Mouse (Mus musculus): ENCODE measurements around the gene Bud31.
"Not testable (repeated sequence)": the region's sequence is repeated elsewhere in the genome, so short reads cannot be mapped to it uniquely, and the experiment has no call there.

The Bud31 gene

DNA sequence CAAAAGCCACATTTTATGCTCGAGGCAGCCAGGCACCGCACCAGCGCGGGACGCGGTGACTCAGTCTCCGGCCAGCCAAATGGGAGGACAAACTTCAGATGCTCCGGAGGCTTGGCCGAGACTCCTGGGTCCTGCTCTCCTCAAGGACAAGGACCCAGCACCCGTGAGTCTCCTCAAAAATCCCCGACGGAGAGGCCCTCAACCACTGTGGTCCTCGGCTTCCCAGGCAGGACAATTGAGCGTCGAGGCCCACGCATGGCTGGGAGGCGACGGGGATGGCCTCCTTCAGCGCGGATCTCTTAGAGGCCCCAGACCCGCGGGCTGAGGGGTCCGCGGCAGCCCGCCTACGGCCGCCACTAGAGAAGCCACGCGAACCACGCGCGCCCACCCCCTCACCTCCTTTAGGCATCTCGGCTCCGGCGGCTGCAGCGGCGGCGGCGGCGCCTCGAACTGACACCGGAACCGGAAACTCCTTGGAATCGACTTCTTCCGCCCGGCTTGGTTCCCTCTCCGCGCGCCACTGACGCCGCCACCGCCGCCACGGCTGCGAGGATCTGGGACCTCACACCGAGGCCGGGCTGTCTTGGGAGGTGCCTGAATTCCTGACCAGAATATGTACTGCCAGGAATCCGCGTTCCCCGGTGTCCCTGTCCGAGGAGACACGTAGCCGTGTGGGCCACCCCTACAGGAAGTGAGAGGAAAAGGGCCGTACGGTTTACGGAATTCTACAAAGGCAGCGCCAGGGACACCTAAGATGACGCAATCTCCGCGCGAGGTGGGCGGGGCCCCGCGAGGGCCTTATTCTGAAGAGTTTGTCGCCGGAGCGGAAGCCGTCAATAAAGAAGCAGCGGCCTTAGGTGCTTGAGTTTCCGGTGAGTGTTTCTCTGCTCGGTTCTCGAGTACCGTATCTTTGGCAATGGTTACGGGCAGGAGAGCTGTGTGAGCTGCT, at the start of gene Bud31, which contains the start of gene Pdap1:
TSS of gene Bud31 (plus strand) at position 792 of the 949 bp plus-strand sequence.
TSS of gene Pdap1 (minus strand) at position 668 of the 949 bp plus-strand sequence.
- DNase-seq = peak; percentile 95

- no peak for DNase-seq
These were observed 44.0 kb upstream of the Bud31 start for GRCm38 (mm10) chr5:145096195-145096594.

- DNase-seq = no peak
These were observed 41.8 kb upstream of the Bud31 start for GRCm38 (mm10) chr5:145098340-145098821.

DNA sequence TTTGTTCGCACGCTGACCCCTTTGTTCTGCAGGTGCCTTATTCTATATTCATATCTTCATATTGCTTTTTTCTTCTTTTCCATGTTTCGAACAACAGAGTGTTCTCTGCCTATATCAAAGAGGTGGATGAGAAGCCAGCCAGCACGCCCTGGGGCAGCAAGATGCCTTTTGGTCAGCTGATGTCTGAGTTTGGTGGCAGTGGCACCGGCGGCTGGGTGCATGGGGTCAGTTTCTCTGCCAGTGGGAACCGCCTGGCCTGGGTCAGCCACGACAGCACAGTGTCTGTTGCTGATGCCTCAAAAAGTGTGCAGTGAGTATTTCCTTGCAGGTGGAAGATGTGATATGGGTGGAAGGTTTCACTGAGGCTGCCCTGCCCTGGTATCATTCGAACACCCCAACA, 39.2 kb upstream of the Bud31 start:
- DNase-seq = no peak

DNA sequence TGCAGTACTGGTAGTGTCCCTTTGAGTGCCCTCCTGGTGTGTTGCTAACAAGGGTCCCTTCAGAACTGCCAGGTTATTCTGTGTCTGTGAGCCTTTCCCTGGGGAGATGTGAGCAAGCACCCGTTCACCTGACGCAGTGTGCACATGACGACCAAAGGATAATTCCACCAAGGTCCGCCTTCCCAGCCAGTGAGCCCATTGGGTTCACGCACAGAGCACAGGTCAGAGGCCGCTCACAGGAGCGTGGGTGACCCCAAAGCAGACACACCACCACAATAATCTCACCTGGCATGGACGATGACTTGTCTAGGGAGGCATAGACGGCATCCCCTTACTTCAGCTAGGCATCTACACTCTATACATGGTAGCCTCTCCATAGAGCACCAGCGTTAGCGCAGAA, 38.7 kb upstream of the Bud31 start:
- not testable (repeated sequence) for DNase-seq

DNA sequence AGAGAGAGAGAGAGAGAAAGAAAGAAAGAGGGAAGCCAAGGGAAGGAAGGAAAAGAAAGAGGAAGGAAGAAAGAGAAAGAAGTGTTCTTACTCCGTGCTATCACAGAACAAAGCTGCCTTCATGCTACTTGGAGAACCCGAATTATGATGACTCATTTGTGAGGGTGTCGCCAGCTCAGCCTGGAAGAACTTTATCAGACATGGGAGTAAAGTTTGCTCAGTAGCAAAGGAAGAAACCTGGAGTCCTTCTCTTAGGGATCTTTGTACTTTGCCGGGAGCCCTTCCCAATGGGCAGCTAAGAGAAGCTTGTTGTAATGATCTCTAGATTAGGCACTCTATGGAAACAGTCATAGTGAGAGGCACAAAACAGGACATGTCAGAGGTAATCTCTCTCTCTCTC, 37.5 kb upstream of the Bud31 start:
- DNase-seq = no peak

- DNase-seq = no peak
These were observed 35.8 kb upstream of the Bud31 start for GRCm38 (mm10) chr5:145104328-145104727.

GRCm38 (mm10) chr5:145105694-145106275, 34.4 kb upstream of the Bud31 start:
- DNase-seq = no peak

- DNase-seq = no peak
These were observed 29.8 kb upstream of the Bud31 start for GRCm38 (mm10) chr5:145110401-145110800.

DNA sequence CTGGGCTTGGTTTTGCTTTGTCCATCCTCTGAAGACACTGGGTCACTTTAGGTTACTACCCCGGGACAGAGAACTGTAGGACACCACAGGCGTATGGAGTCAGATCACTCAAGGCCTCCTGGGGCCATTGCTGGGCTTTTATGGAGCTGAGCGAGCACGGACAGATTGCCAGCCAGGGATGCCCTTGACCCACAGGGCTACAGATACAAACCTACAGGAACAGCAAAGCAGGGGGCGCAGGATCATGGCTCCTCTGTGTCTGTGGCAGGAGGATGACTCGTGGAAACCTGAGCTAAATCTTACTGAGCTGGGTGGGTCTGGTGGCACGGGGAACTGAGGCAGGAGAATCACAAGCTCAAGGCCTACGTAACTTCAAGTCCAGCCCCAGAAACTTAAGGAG, 27.6 kb upstream of the Bud31 start:
- no peak for DNase-seq

- no peak for DNase-seq
These were observed 26.7 kb upstream of the Bud31 start for GRCm38 (mm10) chr5:145113416-145113815.

DNA sequence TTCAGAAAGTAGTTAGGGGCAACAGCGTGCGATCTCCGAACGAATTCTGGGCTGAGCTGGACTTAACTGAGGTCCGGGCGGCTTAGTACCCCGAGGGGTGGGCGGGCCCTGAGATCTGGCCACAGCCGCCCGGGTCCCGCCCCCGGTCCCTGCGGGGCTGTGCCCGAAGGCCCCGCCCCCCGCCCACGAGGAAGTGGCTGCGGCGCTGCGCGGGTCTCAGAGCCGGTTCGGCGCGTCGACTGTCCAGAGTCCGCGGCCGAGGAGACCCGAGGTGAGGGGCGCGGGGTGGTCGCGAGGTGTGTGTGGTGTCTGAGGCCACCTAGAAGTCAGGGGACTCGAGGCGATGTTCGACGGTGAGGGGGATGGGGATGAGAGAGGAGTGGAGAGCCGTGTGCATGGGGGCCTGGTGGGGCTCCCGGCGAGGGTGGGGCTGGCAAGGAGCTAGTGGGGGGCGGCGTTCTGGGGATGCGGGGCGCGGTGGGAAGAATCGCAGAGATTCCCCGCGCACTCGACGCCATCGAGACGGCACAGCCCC, 26.0 kb upstream of the Bud31 start, which contains the start of gene Arpc1b:
TSS of gene Arpc1b (plus strand) at position 145 of the 535 bp plus-strand sequence.
- peak; percentile 42 for DNase-seq

GRCm38 (mm10) chr5:145114606-145115473, 25.3 kb upstream of the Bud31 start:
- peak; percentile 48 for DNase-seq

GRCm38 (mm10) chr5:145115736-145116135, 24.4 kb upstream of the Bud31 start:
- DNase-seq = no peak

- DNase-seq = no peak
These were observed 23.8 kb upstream of the Bud31 start for GRCm38 (mm10) chr5:145116316-145116715.

- DNase-seq = peak; percentile 55
These were observed 23.2 kb upstream of the Bud31 start for GRCm38 (mm10) chr5:145116916-145117315.

DNA sequence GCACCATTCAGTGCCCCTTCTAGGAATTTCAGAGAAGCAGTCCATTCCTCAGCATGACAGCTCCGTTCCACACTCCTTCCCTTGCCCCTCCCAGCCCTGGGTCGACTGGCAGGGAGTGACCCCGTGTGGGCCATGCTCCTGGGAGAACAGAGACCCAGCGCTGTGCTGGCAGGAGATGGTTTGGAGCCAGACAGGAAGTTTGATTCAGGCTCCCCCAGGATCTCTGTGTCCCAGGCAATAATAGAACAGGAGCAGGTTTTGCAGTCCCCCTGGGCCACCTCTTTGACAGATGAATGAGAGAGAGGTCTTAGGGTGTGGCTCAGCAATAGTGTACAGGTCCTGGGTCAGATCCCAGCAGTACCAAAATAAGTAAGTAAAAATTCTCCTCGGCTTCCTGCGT, 22.2 kb upstream of the Bud31 start:
- DNase-seq = no peak

DNA sequence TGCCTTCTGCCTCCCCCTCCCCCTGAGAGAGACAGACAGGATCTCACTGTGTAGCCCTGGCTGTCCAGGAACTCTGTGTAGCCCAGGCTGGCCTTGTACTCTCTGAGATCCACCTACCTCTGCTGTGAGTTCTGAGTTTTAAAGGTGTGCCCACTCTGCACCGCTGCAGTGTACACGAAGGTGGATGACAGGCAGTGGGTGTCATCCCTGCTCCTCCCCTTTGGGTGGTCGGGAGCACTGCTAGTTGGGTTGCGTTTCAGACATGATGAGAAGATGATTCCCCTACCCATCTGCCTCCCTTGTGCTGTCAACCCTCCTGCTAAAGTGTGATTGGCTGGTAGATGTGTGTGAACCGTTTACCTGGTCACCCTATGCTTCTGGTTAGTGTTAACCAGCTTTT, 21.7 kb upstream of the Bud31 start:
- DNase-seq = no peak

DNA sequence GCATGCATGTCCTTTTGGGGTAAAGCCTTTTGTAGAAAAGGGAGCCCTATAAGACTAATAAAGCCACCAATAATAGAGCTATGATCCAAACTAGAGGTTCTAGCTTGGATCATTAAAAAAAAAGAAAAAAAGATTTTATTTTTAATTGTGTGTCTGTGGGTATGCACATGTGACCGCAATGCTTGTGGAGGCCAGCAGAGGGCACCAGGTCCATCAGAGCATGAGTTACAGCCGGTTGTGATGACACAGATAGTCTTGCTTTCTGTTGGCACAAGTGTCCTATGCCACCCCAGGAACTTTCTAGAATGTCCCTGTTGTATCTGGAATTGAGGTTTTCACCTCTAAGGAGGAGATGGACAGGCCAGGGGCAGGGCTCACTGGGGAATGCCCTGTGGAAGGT, 20.8 kb upstream of the Bud31 start:
- DNase-seq = no peak

DNA sequence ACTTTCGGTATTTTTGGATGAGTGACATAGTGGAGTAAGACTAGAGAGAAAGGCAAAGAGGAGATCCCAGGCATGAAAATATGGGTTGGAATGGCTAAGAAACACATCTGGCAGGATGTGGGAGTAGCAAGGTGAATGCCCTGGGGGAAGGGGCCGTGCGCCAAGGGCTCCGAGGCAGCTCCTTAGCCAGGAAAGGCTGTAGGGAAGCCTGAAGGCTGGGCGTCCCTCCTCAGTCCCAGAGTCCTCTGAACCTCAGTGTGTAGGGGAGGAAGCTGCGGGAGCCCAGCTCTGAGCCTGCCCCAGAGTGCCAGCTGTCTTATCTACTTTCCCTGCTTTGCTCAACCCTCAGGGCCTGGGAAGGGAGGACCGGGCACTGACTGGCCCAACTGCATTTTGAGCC, 19.2 kb upstream of the Bud31 start:
- DNase-seq = no peak

GRCm38 (mm10) chr5:145123396-145123795, 16.8 kb upstream of the Bud31 start:
- DNase-seq = no peak

- DNase-seq = no peak
These were observed 13.6 kb upstream of the Bud31 start for GRCm38 (mm10) chr5:145126580-145126979.

GRCm38 (mm10) chr5:145129124-145129523, 11.0 kb upstream of the Bud31 start:
- no peak for DNase-seq
